8 mouse cellular contexts compared by ENCODE assay signal in genomic region chr5:111269613-111270205, GRCm38 (mm10).
DNase-seq lines count a peak whose midpoint lies in the region; ATAC-seq and TF ChIP-seq lines count a peak whose summit lies in the region.

No protein-coding gene starts in this region.

- no peak overlapping the region for H3K4me2 ChIP-seq in liver, embryonic 12.5 days
- H3K4me2 ChIP-seq in limb, embryonic 13.5 days (replicated peaks) = no peak overlapping the region
- no peak overlapping the region for H3K4me2 ChIP-seq in midbrain, postnatal 0 days (ENCODE audit: low read depth, low read length, poor library complexity, severe bottlenecking)

- TF ChIP-seq CTCF in gastrocnemius, adult 2 months (IDR thresholded peaks at IDR 0.05) = peak; percentile 100
- peak; percentile 96 for TF ChIP-seq CTCF in midbrain, postnatal 0 days (IDR thresholded peaks at IDR 0.05)

- H3K4me3 ChIP-seq in liver, embryonic 12.5 days = no peak overlapping the region
- no peak overlapping the region for H3K4me3 ChIP-seq in gastrocnemius, adult 2 months
- H3K4me3 ChIP-seq in limb, embryonic 13.5 days = no peak overlapping the region
- no peak overlapping the region for H3K4me3 ChIP-seq in midbrain, postnatal 0 days (ENCODE audit: low read depth, low read length)

- H3K4me1 ChIP-seq in liver, embryonic 12.5 days = no peaks in the 10 kb centered on the region
- H3K4me1 ChIP-seq in limb, embryonic 13.5 days = 0 out of 2 replicates have a peak, but pooled peaks cover 3% of the 10 kb centered on the region
- H3K4me1 ChIP-seq in midbrain, postnatal 0 days (ENCODE audit: insufficient read depth, low read length) = no peaks in the 10 kb centered on the region

- no peaks in the 10 kb centered on the region for H3K27me3 ChIP-seq in liver, embryonic 12.5 days (replicated peaks)
- no peaks in the 10 kb centered on the region for H3K27me3 ChIP-seq in limb, embryonic 13.5 days
- H3K27me3 ChIP-seq in midbrain, postnatal 0 days (ENCODE audit: insufficient read depth, low read length) = no peaks in the 10 kb centered on the region
- no peaks in the 10 kb centered on the region for H3K27me3 ChIP-seq in splenic B cell, adult 2 months (ENCODE audit: control insufficient read depth, insufficient read depth, low read length, poor library complexity, severe bottlenecking)

- WGBS in liver, embryonic 12.5 days (ENCODE audit: insufficient replicate concordance) = 61% methylated on average over 6 of the region's 6 CpGs
- 62% methylated on average over 6 of the region's 6 CpGs for WGBS in limb, embryonic 13.5 days
- WGBS in midbrain, postnatal 0 days = 52% methylated on average over 6 of the region's 6 CpGs

- H3K9me3 ChIP-seq in liver, embryonic 12.5 days (replicated peaks) = no peaks in the 10 kb centered on the region
- H3K9me3 ChIP-seq in limb, embryonic 13.5 days = peaks cover 10% of the 10 kb centered on the region; the same call in 1 of the 2 replicates
- no peaks in the 10 kb centered on the region for H3K9me3 ChIP-seq in midbrain, postnatal 0 days (ENCODE audit: low read length)

- peaks cover 7% of the 10 kb centered on the region; the same call in 1 of the 2 replicates for H3K36me3 ChIP-seq in liver, embryonic 12.5 days
- peaks cover 89% of the 10 kb centered on the region for H3K36me3 ChIP-seq in limb, embryonic 13.5 days
- H3K36me3 ChIP-seq in midbrain, postnatal 0 days (ENCODE audit: insufficient read depth, low read length) = peaks cover 39% of the 10 kb centered on the region
- no peaks in the 10 kb centered on the region for H3K36me3 ChIP-seq in splenic B cell, adult 2 months (ENCODE audit: control insufficient read depth, insufficient read depth, low read length, poor library complexity, severe bottlenecking)

- H3K9ac ChIP-seq in liver, embryonic 12.5 days = no peak overlapping the region
- H3K9ac ChIP-seq in limb, embryonic 13.5 days = no peak overlapping the region
- no peak overlapping the region for H3K9ac ChIP-seq in midbrain, postnatal 0 days (replicated peaks; ENCODE audit: low read length, poor library complexity, severe bottlenecking)

- no peak; the same call in 1 of the 2 replicates for ATAC-seq in liver, embryonic 12.5 days
- peak; percentile 24 for ATAC-seq in limb, embryonic 13.5 days (ENCODE audit: low FRiP score, low read depth)
- peak; percentile 28; the same call in 1 of the 2 replicates for ATAC-seq in midbrain, postnatal 0 days (ENCODE audit: low FRiP score)

- no peak overlapping the region for H3K27ac ChIP-seq in liver, embryonic 12.5 days
- peak overlapping the region; percentile 56; the same call in 1 of the 2 replicates for H3K27ac ChIP-seq in gastrocnemius, adult 2 months
- no peak overlapping the region for H3K27ac ChIP-seq in limb, embryonic 13.5 days
- no peak overlapping the region for H3K27ac ChIP-seq in midbrain, postnatal 0 days (ENCODE audit: low read depth, low read length)

- intact Hi-C loops in gastrocnemius, adult 2 months (cut with DNase I) = loop anchor here (1.0 to 5.0 kb wide), 4 partner anchors 61 to 883 kb away; partner anchors contain the start of genes Ddx51 and Noc4l

- DNase-seq in liver = peak; percentile 75
- DNase-seq in cerebellum, postnatal 10 days = peak; percentile 90 to 93
- DNase-seq in gastrocnemius, adult 2 months = peak; percentile 85
- DNase-seq in hindlimb bud, embryonic 11.5 days (ENCODE audit: extremely low spot score, low read depth, low spot score) = peak; percentile 63
- DNase-seq in midbrain, postnatal 0 days (ENCODE audit: low spot score) = peak; percentile 85
- DNase-seq in splenic B cell, adult 2 months (ENCODE audit: low read depth, low spot score) = peak; percentile 79
